Mouse (Mus musculus): ENCODE measurements around the gene Pkd1. TPM values are rescaled to one million over a fixed set of nuclear protein-coding genes. Genes with fewer than 3 reads are reported as not detected.

Pkd1 gene
- 4.8 and 12.3 TPM in 2 replicates for polyA plus RNA-seq (2015; fragmentation: Nextera tagmentation; extraction: Ambion mirVana)

DNA sequence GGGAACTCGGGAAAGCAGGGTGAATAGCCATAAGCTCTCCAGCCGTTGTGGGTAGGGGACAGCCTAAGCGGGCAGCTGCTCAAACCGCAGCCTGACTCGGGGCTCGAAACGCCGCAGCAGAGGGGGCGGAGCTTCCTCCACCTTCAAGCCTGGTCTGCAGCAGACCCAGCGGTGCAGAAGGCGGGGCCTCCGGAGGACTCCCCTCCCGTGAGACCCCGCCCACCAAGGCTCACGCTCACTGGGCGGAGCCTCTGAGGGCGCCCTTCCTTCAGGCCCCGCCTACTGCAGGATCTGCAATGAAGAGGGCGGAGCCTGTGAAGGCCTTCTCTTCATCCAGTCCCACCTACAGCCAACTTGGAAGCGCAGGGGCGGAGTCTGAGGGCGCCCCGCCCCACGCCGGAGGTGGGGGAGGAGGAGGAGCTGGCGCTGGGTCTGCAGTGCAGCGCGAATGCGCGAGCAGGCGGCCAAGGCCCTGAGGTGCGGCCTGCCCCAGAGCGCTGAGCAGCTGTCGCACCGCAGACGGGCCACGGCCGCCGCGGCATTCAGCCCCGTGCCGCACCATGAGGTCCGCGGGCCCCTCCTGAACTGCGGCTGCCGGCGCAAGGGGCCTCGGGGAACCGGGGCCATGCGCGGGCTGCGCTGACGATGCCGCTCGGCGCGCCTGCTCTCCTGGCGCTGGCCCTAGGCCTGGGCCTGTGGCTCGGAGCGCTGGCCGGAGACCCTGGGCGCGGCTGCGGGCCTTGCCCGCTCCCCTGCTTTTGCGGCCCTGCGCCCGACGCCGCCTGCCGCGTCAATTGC is at the start of gene Pkd1:
TSS of gene Pkd1 (plus strand) at position 217 of the 798 bp plus-strand sequence.

DNA sequence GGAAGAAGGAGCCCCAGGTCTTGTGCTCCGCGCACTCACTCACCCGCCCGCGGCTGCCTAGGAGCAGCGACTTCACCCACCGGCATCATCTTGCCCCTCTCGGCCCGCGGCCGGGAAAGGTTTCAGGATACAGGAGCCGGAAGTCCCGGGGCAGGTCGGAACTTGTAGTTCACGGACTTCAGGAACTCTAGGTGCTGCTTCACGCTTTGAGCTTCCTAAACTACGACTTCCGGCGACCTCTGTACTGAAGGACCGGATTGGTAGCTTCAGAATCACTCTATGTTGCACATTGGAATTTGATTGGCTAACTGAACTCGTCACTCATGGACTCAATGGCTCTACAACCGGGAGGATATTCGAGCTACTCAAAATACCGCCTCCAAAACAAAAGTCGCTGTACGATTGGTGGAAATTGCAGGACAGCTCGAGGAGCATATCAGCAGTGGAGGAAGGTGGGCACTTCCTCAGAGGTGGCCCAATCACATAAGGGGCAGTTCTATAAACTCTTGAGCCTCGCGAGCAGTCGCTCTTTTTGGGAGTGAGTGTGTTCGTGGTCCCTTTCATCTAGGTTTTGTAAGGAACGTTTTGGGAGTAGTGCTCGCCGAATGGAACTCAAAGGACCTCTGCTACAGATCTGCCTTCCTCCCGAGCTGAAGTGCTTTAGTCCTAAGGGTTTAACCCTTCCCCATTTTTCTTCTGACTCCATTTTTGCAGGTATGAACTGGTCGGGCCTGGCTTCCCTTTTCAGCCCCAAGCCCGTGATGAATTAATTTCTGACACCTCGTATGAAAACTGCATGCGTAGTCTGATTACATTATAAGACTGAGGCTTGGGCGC is 21.7 kb upstream of the Pkd1 start, which contains the start of gene Traf7:
TSS of gene Traf7 (minus strand) at position 216 of the 837 bp plus-strand sequence.

DNA sequence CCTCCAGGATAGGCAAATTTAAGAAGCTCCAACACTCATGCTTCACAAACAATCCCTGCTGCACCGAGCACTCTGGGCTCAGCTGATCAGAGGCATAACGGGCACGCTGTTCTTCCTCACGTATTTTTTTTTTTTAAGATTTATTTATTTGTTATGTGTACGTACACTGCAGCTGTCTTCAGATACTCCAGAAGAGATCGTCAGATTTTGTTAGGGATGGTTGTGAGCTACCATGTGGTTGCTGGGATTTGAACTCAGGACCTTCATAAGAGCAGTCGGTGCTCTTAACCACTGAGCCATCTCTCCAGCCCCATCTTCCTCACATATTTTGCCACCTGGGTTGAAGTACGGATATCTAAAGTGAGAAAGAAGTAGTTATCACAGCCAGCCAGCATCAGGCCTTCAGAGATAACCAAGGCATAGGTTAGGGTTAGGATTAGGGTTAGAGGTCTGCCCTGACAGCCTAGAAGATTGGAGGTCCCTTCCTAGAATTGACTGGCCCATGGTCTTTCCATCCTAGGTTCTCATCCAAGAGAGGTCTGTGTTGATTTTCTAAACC is 15.4 kb upstream of the Pkd1 start, which contains the start of gene Rab26:
TSS of gene Rab26 (minus strand) at position 51 of the 559 bp plus-strand sequence.

DNA sequence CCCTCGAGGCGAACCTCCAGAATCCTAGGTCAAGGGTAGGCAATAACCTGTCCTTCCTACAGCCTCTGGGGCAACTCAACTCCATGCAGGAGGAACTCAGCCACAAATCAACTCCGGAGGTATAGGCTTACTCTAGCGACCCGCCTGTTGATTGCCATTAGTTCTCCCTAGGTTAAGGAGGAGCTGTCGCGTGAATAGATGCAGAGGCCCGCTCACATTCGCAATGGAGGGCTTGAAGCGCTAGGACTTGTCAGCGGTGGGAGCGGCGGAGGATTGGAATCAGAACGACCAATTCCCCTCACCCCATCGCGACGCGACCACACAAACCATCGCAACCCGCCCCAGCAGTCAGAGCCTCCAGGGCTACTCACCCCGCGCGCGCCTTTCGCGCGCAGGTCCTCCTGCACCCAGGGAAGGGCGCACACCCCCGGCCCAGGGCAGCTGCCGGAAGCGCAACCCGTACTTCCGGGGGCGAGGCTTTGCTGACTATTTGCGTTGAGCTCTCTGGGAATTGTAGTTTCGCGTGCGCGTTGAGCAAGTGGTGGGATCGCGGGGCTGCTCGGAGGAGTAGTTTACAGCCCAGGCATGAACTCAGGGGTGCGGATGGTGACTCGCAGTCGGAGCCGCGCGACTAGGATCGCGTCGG is 82.7 kb downstream of the Pkd1 start, which contains the start of the genes Tsc2 and Nthl1:
TSS of gene Tsc2 (minus strand) at position 464 of the 646 bp plus-strand sequence.
TSS of gene Nthl1 (plus strand) at position 514 of the 646 bp plus-strand sequence.

Other genes with a start within 250 kb of the Pkd1 start
- gene Abca17, start 198.8 kb upstream of the Pkd1 start, polyA plus RNA-seq (2015; fragmentation: Nextera tagmentation; extraction: Ambion mirVana), result 0.10 and 0.13 TPM in 2 replicates
- gene Abca3, start 197.9 kb upstream of the Pkd1 start, polyA plus RNA-seq (2015; fragmentation: Nextera tagmentation; extraction: Ambion mirVana), result 13.0 and 14.0 TPM in 2 replicates
- gene Rnps1, start 135.3 kb upstream of the Pkd1 start, polyA plus RNA-seq (2015; fragmentation: Nextera tagmentation; extraction: Ambion mirVana), result 158 and 162 TPM in 2 replicates
- 48.9 and 53.5 TPM in 2 replicates for gene Eci1, start 123.2 kb upstream of the Pkd1 start, polyA plus RNA-seq (2015; fragmentation: Nextera tagmentation; extraction: Ambion mirVana)
- 1.00 and 1.4 TPM in 2 replicates for gene Dnase1l2, start 106.7 kb upstream of the Pkd1 start, polyA plus RNA-seq (2015; fragmentation: Nextera tagmentation; extraction: Ambion mirVana)
- 17.4 and 20.1 TPM in 2 replicates for gene E4f1, start 79.5 kb upstream of the Pkd1 start, polyA plus RNA-seq (2015; fragmentation: Nextera tagmentation; extraction: Ambion mirVana)
- 74.7 and 81.1 TPM in 2 replicates for gene Pgp, start 79.4 kb upstream of the Pkd1 start, polyA plus RNA-seq (2015; fragmentation: Nextera tagmentation; extraction: Ambion mirVana)
- gene Bricd5, start 76.0 kb upstream of the Pkd1 start, polyA plus RNA-seq (2015; fragmentation: Nextera tagmentation; extraction: Ambion mirVana), result not detected in 2 replicates
- 14.6 and 17.9 TPM in 2 replicates for gene Mlst8, start 70.8 kb upstream of the Pkd1 start, polyA plus RNA-seq (2015; fragmentation: Nextera tagmentation; extraction: Ambion mirVana)
- 0.38 and 0.40 TPM in 2 replicates for gene Caskin1, start 61.2 kb upstream of the Pkd1 start, polyA plus RNA-seq (2015; fragmentation: Nextera tagmentation; extraction: Ambion mirVana)
- gene Traf7, start 21.9 kb upstream of the Pkd1 start, polyA plus RNA-seq (2015; fragmentation: Nextera tagmentation; extraction: Ambion mirVana), result 41.7 and 45.4 TPM in 2 replicates
- gene Rab26, start 15.6 kb upstream of the Pkd1 start, polyA plus RNA-seq (2015; fragmentation: Nextera tagmentation; extraction: Ambion mirVana), result 1.5 and 2.3 TPM in 2 replicates
- gene Tsc2, start 82.8 kb downstream of the Pkd1 start, polyA plus RNA-seq (2015; fragmentation: Nextera tagmentation; extraction: Ambion mirVana), result 33.4 and 33.5 TPM in 2 replicates
- 6.9 and 8.2 TPM in 2 replicates for gene Nthl1, start 82.8 kb downstream of the Pkd1 start, polyA plus RNA-seq (2015; fragmentation: Nextera tagmentation; extraction: Ambion mirVana)
- gene Slc9a3r2, start 100.5 kb downstream of the Pkd1 start, polyA plus RNA-seq (2015; fragmentation: Nextera tagmentation; extraction: Ambion mirVana), result 32.8 and 46.2 TPM in 2 replicates
- gene Npw, start 108.6 kb downstream of the Pkd1 start, polyA plus RNA-seq (2015; fragmentation: Nextera tagmentation; extraction: Ambion mirVana), result 0.44 and 0.54 TPM in 2 replicates
- 9.6 and 9.9 TPM in 2 replicates for gene Zfp598, start 119.9 kb downstream of the Pkd1 start, polyA plus RNA-seq (2015; fragmentation: Nextera tagmentation; extraction: Ambion mirVana)
- 0.06 and 0.11 TPM in 2 replicates for gene Syngr3, start 140.1 kb downstream of the Pkd1 start, polyA plus RNA-seq (2015; fragmentation: Nextera tagmentation; extraction: Ambion mirVana)
- gene Gfer, start 146.3 kb downstream of the Pkd1 start, polyA plus RNA-seq (2015; fragmentation: Nextera tagmentation; extraction: Ambion mirVana), result 31.0 and 32.6 TPM in 2 replicates
- gene Noxo1, start 146.4 kb downstream of the Pkd1 start, polyA plus RNA-seq (2015; fragmentation: Nextera tagmentation; extraction: Ambion mirVana), result 0.81 and 1.3 TPM in 2 replicates
- 35.3 and 37.9 TPM in 2 replicates for gene Tbl3, start 157.8 kb downstream of the Pkd1 start, polyA plus RNA-seq (2015; fragmentation: Nextera tagmentation; extraction: Ambion mirVana)
- gene Rnf151, start 168.2 kb downstream of the Pkd1 start, polyA plus RNA-seq (2015; fragmentation: Nextera tagmentation; extraction: Ambion mirVana), result not detected in 2 replicates
- 1,569 and 1,600 TPM in 2 replicates for gene Rps2, start 168.3 kb downstream of the Pkd1 start, polyA plus RNA-seq (2015; fragmentation: Nextera tagmentation; extraction: Ambion mirVana)
- gene Ndufb10, start 174.6 kb downstream of the Pkd1 start, polyA plus RNA-seq (2015; fragmentation: Nextera tagmentation; extraction: Ambion mirVana), result 212 and 230 TPM in 2 replicates
- gene Rpl3l, start 178.0 kb downstream of the Pkd1 start, polyA plus RNA-seq (2015; fragmentation: Nextera tagmentation; extraction: Ambion mirVana), result 1.1 and 1.3 TPM in 2 replicates
- gene Msrb1, start 186.8 kb downstream of the Pkd1 start, polyA plus RNA-seq (2015; fragmentation: Nextera tagmentation; extraction: Ambion mirVana), result 103 and 110 TPM in 2 replicates
- gene Hs3st6, start 203.2 kb downstream of the Pkd1 start, polyA plus RNA-seq (2015; fragmentation: Nextera tagmentation; extraction: Ambion mirVana), result not detected in 2 replicates

Measured in spleen, postnatal 0 days (tissue).